Mouse (Mus musculus) stomach, postnatal 0 days (tissue): ENCODE results near the gene Ccn1. TPM values are rescaled to one million over a fixed set of nuclear protein-coding genes. Genes with fewer than 3 reads are reported as not detected.

Experiments used
- ATAC-seq: fragments of 200-750 bp; cut with Nextera tagmentation; 2 replicates; pipeline ENCODE4 v1.8.0; 2017; ENCODE audit not compliant: low FRiP score, low TSS enrichment
- DNase-seq: peaks from one replicate; pipeline ENCODE4 v3.0.0-alpha.2; 2016; ENCODE audit warnings: low spot score
- H3K27ac ChIP-seq: fragments of 300-500 bp; sonication (generic); replicated peaks from 2 replicates; pipeline ENCODE4 v1.5.1; 2014; ENCODE audit warnings: mild to moderate bottlenecking, control low read depth
- H3K27me3 ChIP-seq: fragments of 300-500 bp; sonication (generic); 2 replicates; pipeline ENCODE4 v1.6.1; 2014; ENCODE audit warnings: low read length; ENCODE audit not compliant: control insufficient read depth, insufficient read depth
- H3K36me3 ChIP-seq: fragments of 300-500 bp; sonication (generic); 2 replicates; pipeline ENCODE4 v1.6.1; 2014; ENCODE audit warnings: low read length, mixed read lengths; ENCODE audit not compliant: control insufficient read depth, insufficient read depth
- H3K4me1 ChIP-seq: fragments of 300-500 bp; sonication (generic); replicated peaks from 2 replicates; pipeline ENCODE4 v1.6.1; 2014; ENCODE audit warnings: antibody characterized with exemption; ENCODE audit not compliant: control insufficient read depth, insufficient read depth
- H3K4me2 ChIP-seq: fragments of 300-500 bp; sonication (generic); replicated peaks from 2 replicates; pipeline ENCODE4 v1.6.1; 2014; ENCODE audit warnings: low read depth, mild to moderate bottlenecking, control low read depth, moderate library complexity
- H3K4me3 ChIP-seq: fragments of 300-500 bp; sonication (generic); 2 replicates; pipeline ENCODE4 v1.5.1; 2014; ENCODE audit warnings: low read depth, low read length, control low read depth
- H3K9ac ChIP-seq: fragments of 300-500 bp; sonication (generic); 2 replicates; pipeline ENCODE4 v1.6.1; 2014; ENCODE audit warnings: mild to moderate bottlenecking, low read length, control low read depth, mixed read lengths
- H3K9me3 ChIP-seq: fragments of 300-500 bp; sonication (generic); 2 replicates; pipeline ENCODE4 v1.6.1; 2016; ENCODE audit warnings: low read length; ENCODE audit not compliant: control insufficient read depth
- CTCF ChIP-seq: IDR thresholded peaks from 2 replicates; pipeline ENCODE4 v1.5.1; 2016; ENCODE audit warnings: antibody characterized with exemption, low read depth, mild to moderate bottlenecking, moderate library complexity
- EP300 ChIP-seq: optimal IDR thresholded peaks from 2 replicates; pipeline ENCODE3; 2016; ENCODE audit warnings: antibody characterized with exemption
- WGBS: fragments of 180-500 bp; shearing (Covaris S2); extraction: QIAGEN DNeasy Blood & Tissue Kit; methylation state at CpG from one replicate; pipeline ENCODE4 v1.1.7; 2014; 5-methylcytosine and 5-hydroxymethylcytosine counted together
- polyA plus RNA-seq: library from polyadenylated mRNA; unstranded; fragments of >200 nt; fragmentation: Nextera tagmentation; extraction: Ambion mirVana; gene quantifications from 2 replicates; pipeline ENCODE4 v1.2.1, GENCODE M21; 2015

Gene Ccn1
- polyA plus RNA-seq, 1 experiment from 2014 or later = 78.5 TPM

DNA sequence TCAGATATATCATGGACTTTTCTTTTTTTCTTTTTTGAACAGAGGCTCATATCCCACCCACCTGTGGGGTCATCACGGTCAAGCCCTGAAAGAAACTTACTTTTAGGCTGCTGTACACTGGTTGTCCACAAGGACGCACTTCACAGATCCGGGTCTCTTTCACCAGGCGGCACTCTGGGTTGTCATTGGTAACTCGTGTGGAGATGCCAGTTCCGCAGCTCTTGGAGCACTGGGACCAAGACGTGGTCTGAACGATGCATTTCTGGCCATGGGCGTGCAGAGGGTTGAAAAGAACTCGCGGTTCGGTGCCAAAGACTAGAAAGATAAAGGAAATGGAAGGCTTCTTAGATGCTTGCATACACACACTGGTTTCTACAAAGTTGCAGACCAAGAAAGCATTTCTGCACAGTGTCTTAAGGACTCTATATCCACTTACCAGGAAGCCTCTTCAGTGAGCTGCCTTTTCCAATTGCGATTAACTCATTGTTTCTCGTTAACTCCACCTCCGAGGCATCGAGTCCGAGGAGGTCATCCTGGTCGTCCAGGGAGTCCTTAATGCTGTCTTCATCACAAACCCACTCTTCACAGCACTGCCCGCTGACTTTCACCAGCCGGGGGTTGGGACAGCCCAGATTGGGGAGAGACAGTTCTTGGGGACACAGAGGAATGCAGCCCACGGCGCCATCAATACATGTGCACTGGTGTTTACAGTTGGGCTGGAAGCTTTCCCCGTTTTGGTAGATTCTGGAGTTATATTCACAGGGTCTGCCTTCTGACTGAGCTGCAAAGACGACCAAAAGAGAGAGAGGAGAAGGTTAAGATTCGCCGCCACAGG is 1.5 kb downstream of the Ccn1 start:
- H3K27me3 ChIP-seq = no peaks in the 10 kb centered on the region
- H3K9me3 ChIP-seq = no peaks in the 10 kb centered on the region
- TF ChIP-seq CTCF (peak; percentile 70), EP300 (no peak)
- peaks cover 6% of the 10 kb centered on the region for H3K36me3 ChIP-seq
- DNase-seq = peak; percentile 48
- H3K27ac ChIP-seq = peak overlapping the region; percentile 97
- peak; percentile 12; the same call in 1 of the 2 replicates for ATAC-seq
- H3K9ac ChIP-seq = peak overlapping the region; percentile 91
- 23% methylated on average over 26 of the region's 26 CpGs for WGBS
- no peaks in the 10 kb centered on the region; the same call in 1 of the 2 replicates for H3K4me1 ChIP-seq
- H3K4me3 ChIP-seq = peak overlapping the region; percentile 76
- peak overlapping the region; percentile 86 for H3K4me2 ChIP-seq

- Histone ChIP-seq H3K4me2 (peak overlapping the region; percentile 33; the same call in 1 of the 2 replicates), H3K4me1 (peaks cover 2% of the 10 kb centered on the region; the same call in 1 of the 2 replicates), H3K4me3 (0 out of 2 replicates have a peak overlapping the region, but pooled peaks have one; percentile 76), H3K9ac (no peak overlapping the region), H3K36me3 (peaks cover 6% of the 10 kb centered on the region), H3K27ac (no peak overlapping the region), H3K9me3 (no peaks in the 10 kb centered on the region), H3K27me3 (no peaks in the 10 kb centered on the region)
- no peak for TF ChIP-seq CTCF
- no peak for TF ChIP-seq EP300
- WGBS = 96% methylated on average over 18 of the region's 18 CpGs
- DNase-seq = peak; percentile 12
- no peak for ATAC-seq
Measured at GRCm38 (mm10) chr3:145647416-145647815, 2.4 kb downstream of the Ccn1 start.

GRCm38 (mm10) chr3:145646666-145647065 is 3.1 kb downstream of the Ccn1 start:
- H3K27ac ChIP-seq = no peak overlapping the region
- H3K27me3 ChIP-seq = no peaks in the 10 kb centered on the region
- peaks cover 6% of the 10 kb centered on the region for H3K36me3 ChIP-seq
- no peak overlapping the region for H3K4me2 ChIP-seq
- ATAC-seq (no peak), DNase-seq (no peak)
- H3K9me3 ChIP-seq = no peaks in the 10 kb centered on the region
- H3K4me1 ChIP-seq = 0 out of 2 replicates have a peak, but pooled peaks cover 2% of the 10 kb centered on the region
- H3K9ac ChIP-seq = no peak overlapping the region
- TF ChIP-seq EP300 = no peak
- TF ChIP-seq CTCF = no peak
- 90% methylated on average over 2 of the region's 2 CpGs for WGBS
- no peak overlapping the region for H3K4me3 ChIP-seq

DNA sequence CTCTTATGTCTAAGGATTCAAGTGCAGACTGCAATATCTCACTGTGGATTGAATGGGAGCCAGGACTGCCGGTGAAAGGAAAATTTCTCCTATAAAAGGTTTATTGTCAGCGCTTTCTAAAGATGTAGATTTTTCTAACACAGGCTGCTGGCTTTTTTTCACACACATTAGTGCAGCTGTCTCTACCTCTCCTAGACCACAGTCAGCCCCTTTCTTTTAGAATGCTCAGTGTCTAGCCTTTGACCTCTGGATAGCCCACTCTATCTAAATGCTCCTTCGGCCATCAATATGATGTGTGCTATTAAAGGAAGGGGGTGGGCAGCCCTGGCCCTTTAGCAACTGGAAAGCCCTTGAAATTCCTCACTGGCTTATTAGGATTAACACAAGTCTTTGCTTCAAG is 3.8 kb downstream of the Ccn1 start:
- no peak overlapping the region for H3K4me2 ChIP-seq
- DNase-seq (no peak), ATAC-seq (no peak)
- no peaks in the 10 kb centered on the region for H3K9me3 ChIP-seq
- H3K9ac ChIP-seq = no peak overlapping the region
- peaks cover 6% of the 10 kb centered on the region for H3K36me3 ChIP-seq
- H3K4me1 ChIP-seq = 0 out of 2 replicates have a peak, but pooled peaks cover 2% of the 10 kb centered on the region
- H3K27me3 ChIP-seq = no peaks in the 10 kb centered on the region
- no peak overlapping the region for H3K4me3 ChIP-seq
- H3K27ac ChIP-seq = no peak overlapping the region
- WGBS = 50% methylated on average over 3 of the region's 3 CpGs
- no peak for TF ChIP-seq CTCF
- TF ChIP-seq EP300 = no peak

DNA sequence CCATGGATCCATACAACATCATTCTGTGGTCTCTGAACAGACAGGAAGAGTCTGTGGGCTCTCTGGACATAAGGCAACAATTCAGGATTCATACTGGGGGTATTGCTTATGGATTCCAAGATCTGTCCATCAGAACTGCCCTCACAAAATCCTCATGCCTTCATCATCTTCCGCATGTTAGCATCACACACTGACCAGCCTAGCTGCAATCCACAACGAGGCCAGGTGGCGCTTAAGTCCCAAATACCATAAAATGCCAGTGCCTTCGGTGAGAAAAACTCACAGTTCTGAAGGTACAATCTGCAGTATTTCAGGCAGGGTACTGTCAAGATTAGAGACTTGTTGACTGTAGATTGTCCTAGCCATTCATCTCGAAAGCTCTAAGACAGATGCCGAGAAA is 4.3 kb downstream of the Ccn1 start:
- H3K4me2 ChIP-seq = no peak overlapping the region
- no peak overlapping the region for H3K27ac ChIP-seq
- no peaks in the 10 kb centered on the region for H3K27me3 ChIP-seq
- no peak overlapping the region for H3K4me3 ChIP-seq
- 0 out of 2 replicates have a peak, but pooled peaks cover 2% of the 10 kb centered on the region for H3K4me1 ChIP-seq
- H3K9ac ChIP-seq = no peak overlapping the region
- 76% methylated on average over 6 of the region's 6 CpGs for whole genome bisulfite sequencing
- DNase-seq = no peak
- no peak for ATAC-seq
- H3K9me3 ChIP-seq = no peaks in the 10 kb centered on the region
- H3K36me3 ChIP-seq = peaks cover 6% of the 10 kb centered on the region
- TF ChIP-seq CTCF (no peak), EP300 (no peak)

- Histone ChIP-seq H3K36me3 (peaks cover 6% of the 10 kb centered on the region), H3K9me3 (no peaks in the 10 kb centered on the region), H3K4me1 (0 out of 2 replicates have a peak, but pooled peaks cover 2% of the 10 kb centered on the region), H3K27me3 (no peaks in the 10 kb centered on the region), H3K9ac (no peak overlapping the region), H3K4me3 (no peak overlapping the region), H3K27ac (no peak overlapping the region), H3K4me2 (no peak overlapping the region)
- DNase-seq (no peak), ATAC-seq (no peak)
- 56% methylated on average over 11 of the region's 11 CpGs for WGBS
- TF ChIP-seq EP300 = no peak
- TF ChIP-seq CTCF = no peak
Measured at GRCm38 (mm10) chr3:145642861-145643260, 6.9 kb downstream of the Ccn1 start.
